Mouse (Mus musculus): ENCODE data around the gene Timm13. TPM values are rescaled to one million over a fixed set of nuclear protein-coding genes. Genes with fewer than 3 reads are reported as not detected.

The Timm13 gene
- total RNA-seq, 1 experiment from 2014 or later = 22.3 TPM

GRCm38 (mm10) chr10:80854913-80855748 lies 45.6 kb downstream of the Timm13 start, which contains the start of the genes Lsm7 and Sppl2b:
TSS of gene Lsm7 (minus strand) at chr10:80855209.
TSS of gene Sppl2b (plus strand) at chr10:80855275.
- ATAC-seq (replicated peaks in 1 of 2; ENCODE audit: insufficient read depth in 1 of 2, low FRiP score in 2 of 2, low TSS enrichment in 1 of 2, low read depth in 1 of 2, poor library complexity in 2 of 2, severe bottlenecking in 2 of 2) = peak; percentile 65 to 66

Other genes with a start within 250 kb of the Timm13 start
- gene Btbd2, start 243.9 kb downstream of the Timm13 start, total RNA-seq (2017) = 13.6 and 35.8 TPM in 2 replicates
- gene Mknk2, start 222.9 kb downstream of the Timm13 start, total RNA-seq (2017) = 52.4 and 75.9 TPM in 2 replicates
- gene Mob3a, start 199.0 kb downstream of the Timm13 start, total RNA-seq (2017) = 81.1 and 92.3 TPM in 2 replicates
- gene Izumo4, start 198.8 kb downstream of the Timm13 start, total RNA-seq (2017) = 9.5 and 10.4 TPM in 2 replicates
- gene Ap3d1, start 158.7 kb downstream of the Timm13 start, total RNA-seq (2017) = 37.7 and 45.2 TPM in 2 replicates
- 12.0 and 13.0 TPM in 2 replicates for gene Dot1l, start 145.8 kb downstream of the Timm13 start, total RNA-seq (2017)
- gene Sf3a2, start 102.8 kb downstream of the Timm13 start, total RNA-seq (2017) = 12.9 and 24.7 TPM in 2 replicates
- 35.8 and 45.6 TPM in 2 replicates for gene Plekhj1, start 102.3 kb downstream of the Timm13 start, total RNA-seq (2017)
- 0.15 TPM in 1 of 2 replicates, not detected in the other for gene Amh, start 95.7 kb downstream of the Timm13 start, total RNA-seq (2017)
- gene Jsrp1, start 87.5 kb downstream of the Timm13 start, total RNA-seq (2017) = 0.50 and 0.94 TPM in 2 replicates
- gene Oaz1, start 74.3 kb downstream of the Timm13 start, total RNA-seq (2017) = 154 and 289 TPM in 2 replicates
- gene Lingo3, start 56.9 kb downstream of the Timm13 start, total RNA-seq (2017) = 0.30 TPM in 1 of 2 replicates, not detected in the other
- gene Lsm7, start 45.8 kb downstream of the Timm13 start, total RNA-seq (2017) = 202 and 278 TPM in 2 replicates
- 14.1 and 30.1 TPM in 2 replicates for gene Sppl2b, start 45.7 kb downstream of the Timm13 start, total RNA-seq (2017)
- gene Tmprss9, start 29.1 kb downstream of the Timm13 start, total RNA-seq (2017) = not detected in 2 replicates
- 34.0 and 35.9 TPM in 2 replicates for gene Lmnb2, start 17.3 kb upstream of the Timm13 start, total RNA-seq (2017)
- 24.2 and 25.4 TPM in 2 replicates for gene Gadd45b, start 29.1 kb upstream of the Timm13 start, total RNA-seq (2017)
- 0.50 and 0.75 TPM in 2 replicates for gene Gng7, start 114.0 kb upstream of the Timm13 start, total RNA-seq (2017)
- gene Diras1, start 124.7 kb upstream of the Timm13 start, total RNA-seq (2017) = not detected in 2 replicates
- gene Slc39a3, start 136.5 kb upstream of the Timm13 start, total RNA-seq (2017) = 6.9 and 7.2 TPM in 2 replicates
- gene Sgta, start 159.2 kb upstream of the Timm13 start, total RNA-seq (2017) = 34.3 and 39.1 TPM in 2 replicates
- gene Thop1, start 169.1 kb upstream of the Timm13 start, total RNA-seq (2017) = 22.6 and 24.8 TPM in 2 replicates
- 1.4 TPM in 1 of 2 replicates, not detected in the other for gene Creb3l3, start 197.9 kb upstream of the Timm13 start, total RNA-seq (2017)
- 29.8 and 55.8 TPM in 2 replicates for gene Map2k2, start 204.9 kb upstream of the Timm13 start, total RNA-seq (2017)
- gene Zbtb7a, start 234.3 kb upstream of the Timm13 start, total RNA-seq (2017) = 7.4 and 13.0 TPM in 2 replicates